Mouse (Mus musculus): ENCODE data around the gene Gm11037.

GRCm38 (mm10) chr2:131179990-131180587 is 46.8 kb downstream of the Gm11037 start, which contains the start of gene Cenpb:
- TF ChIP-seq POLR2A (IDR thresholded peaks at IDR 0.05; ENCODE audit: control insufficient read depth, low read depth, low read length) (no peak), CTCF (IDR thresholded peaks at IDR 0.05; ENCODE audit: control insufficient read depth, insufficient read depth, insufficient replicate concordance, low read depth, low read length) (peak; percentile 42; the same call in 1 of the 2 replicates)

Measured in testis, adult 2 months (tissue).